8 mouse cellular contexts compared by ENCODE assay signal in genomic region chr5:33018561-33019425, GRCm38 (mm10). TPM values are rescaled to one million over a fixed set of nuclear protein-coding genes. Genes with fewer than 3 reads are reported as not detected.
A peak's percentile ranks its signal among the peaks of the same experiment; 100 is the strongest.
DNase-seq lines count a peak whose midpoint lies in the region; ATAC-seq and TF ChIP-seq lines count a peak whose summit lies in the region.

Gene Ywhah, plus strand, starts transcription at chr5:33018816.

- peak within 1 kb of the TSS; percentile 75 for H3K4me2 ChIP-seq in kidney, embryonic 15.5 days

- DNase-seq in A20 (ENCODE audit: low read depth, low spot score), result peak; percentile 98
- DNase-seq in heart, embryonic 10.5 days (ENCODE audit: low spot score), result peak; percentile 97
- DNase-seq in liver, result peak; percentile 98
- peak; percentile 97 to 99 for DNase-seq in spleen, postnatal 4 days (ENCODE audit: low spot score in 2 of 2)

- peaks cover 29% of the 10 kb centered on the region for H3K4me1 ChIP-seq in bone marrow macrophage, adult 2 months (ENCODE audit: control insufficient read depth, insufficient read depth, low read length)
- H3K4me1 ChIP-seq in embryonic fibroblast, embryonic 13.5 days (ENCODE audit: control insufficient read depth, insufficient read depth, low read length), result peaks cover 13% of the 10 kb centered on the region
- peaks cover 39% of the 10 kb centered on the region for H3K4me1 ChIP-seq in heart, embryonic 10.5 days
- peaks cover 31% of the 10 kb centered on the region for H3K4me1 ChIP-seq in kidney, embryonic 15.5 days

- ATAC-seq in kidney, embryonic 15.5 days (replicated peaks; ENCODE audit: low FRiP score), result peak; percentile 97
- ATAC-seq in monocyte, adult 5-6 weeks (replicated peaks; ENCODE audit: insufficient number of reproducible peaks, low FRiP score, low TSS enrichment, poor library complexity, severe bottlenecking), result peak; percentile 91

- no peaks in the 10 kb centered on the region for H3K9me3 ChIP-seq in heart, embryonic 10.5 days
- H3K9me3 ChIP-seq in kidney, embryonic 15.5 days (replicated peaks), result no peaks in the 10 kb centered on the region

- H3K36me3 ChIP-seq in heart, embryonic 10.5 days, result peaks cover 21% of the 10 kb centered on the region
- H3K36me3 ChIP-seq in kidney, embryonic 15.5 days, result peaks cover 23% of the 10 kb centered on the region

- H3K9ac ChIP-seq in kidney, embryonic 15.5 days, result peak within 1 kb of the TSS; percentile 96

- TF ChIP-seq POLR2A in bone marrow macrophage, adult 2 months (IDR thresholded peaks at IDR 0.05; ENCODE audit: borderline replicate concordance, low read depth, low read length), result no peak
- TF ChIP-seq POLR2A in embryonic fibroblast, embryonic 13.5 days (IDR thresholded peaks at IDR 0.05; ENCODE audit: low read depth, low read length), result peak; percentile 80

- WGBS in heart, embryonic 10.5 days, result under 1% methylated on average over 114 of the region's 121 CpGs
- under 1% methylated on average over 101 of the region's 121 CpGs for WGBS in kidney, embryonic 15.5 days

- peak within 1 kb of the TSS; percentile 94 for H3K27ac ChIP-seq in bone marrow macrophage, adult 2 months (ENCODE audit: insufficient read depth, low read depth, low read length)
- H3K27ac ChIP-seq in embryonic fibroblast, embryonic 13.5 days (ENCODE audit: insufficient read depth, low read length), result peak within 1 kb of the TSS; percentile 99
- peak within 1 kb of the TSS; percentile 99 for H3K27ac ChIP-seq in heart, embryonic 10.5 days
- peak within 1 kb of the TSS; percentile 100 for H3K27ac ChIP-seq in kidney, embryonic 15.5 days

- H3K4me3 ChIP-seq in bone marrow macrophage, adult 2 months (ENCODE audit: insufficient read depth, low read length), result peak within 1 kb of the TSS; percentile 90
- H3K4me3 ChIP-seq in embryonic fibroblast, embryonic 13.5 days (ENCODE audit: insufficient read depth, low read length), result peak within 1 kb of the TSS; percentile 77
- peak within 1 kb of the TSS; percentile 85 for H3K4me3 ChIP-seq in heart, embryonic 10.5 days
- H3K4me3 ChIP-seq in kidney, embryonic 15.5 days (replicated peaks), result peak within 1 kb of the TSS; percentile 90

- no peaks in the 10 kb centered on the region for H3K27me3 ChIP-seq in heart, embryonic 10.5 days (ENCODE audit: insufficient read depth, poor library complexity, severe bottlenecking)
- no peaks in the 10 kb centered on the region for H3K27me3 ChIP-seq in kidney, embryonic 15.5 days

- no peak for TF ChIP-seq CTCF in bone marrow macrophage, adult 2 months (IDR thresholded peaks at IDR 0.05; ENCODE audit: low read depth, low read length)
- no peak for TF ChIP-seq CTCF in embryonic fibroblast, embryonic 13.5 days (IDR thresholded peaks at IDR 0.05; ENCODE audit: borderline replicate concordance, insufficient read depth, low read length)

RNA-seq across cellular contexts. Expression of gene Ywhah, which starts in this region (rescaled TPM):
- 452 and 507 TPM in 2 replicates for polyA plus RNA-seq in bone marrow macrophage, adult 2 months (2012; ENCODE audit: insufficient read depth, insufficient read length, missing spikeins)
- polyA plus RNA-seq in embryonic fibroblast, embryonic 13.5 days (2011; ENCODE audit: insufficient read length, low read depth, missing spikeins), result 306 and 356 TPM in 2 replicates
- 471 and 500 TPM in 2 replicates for polyA plus RNA-seq in heart, embryonic 10.5 days (2016; fragmentation: Nextera tagmentation; extraction: Ambion mirVana)
- polyA plus RNA-seq in kidney, embryonic 15.5 days (2015; fragmentation: Nextera tagmentation; extraction: Ambion mirVana), result 362 and 374 TPM in 2 replicates
- 137 to 272 TPM (median 186 TPM) in 3 replicates for total RNA-seq in monocyte, adult 5-6 weeks (2017)

Comparison
In these comparisons a context has a peak if more than half of its experiments do, and no peak if none do; other contexts are left out.
1. Peak in every context shown above with its lines: DNase-seq, ATAC-seq, H3K4me3 ChIP-seq and H3K27ac ChIP-seq.